Mouse (Mus musculus): ENCODE results near the gene Gm28048. TPM values are rescaled to one million over a fixed set of nuclear protein-coding genes. Genes with fewer than 3 reads are reported as not detected.

The Gm28048 gene
- polyA plus RNA-seq, 1 experiment = 4.4 TPM

GRCm38 (mm10) chr11:22850077-22850476 is 131.8 kb downstream of the Gm28048 start:
- no peaks in the 10 kb centered on the region; the same call in 1 of the 2 replicates for H3K4me1 ChIP-seq (ENCODE audit: control insufficient read depth, insufficient read depth, low read length)
- no peak for DNase-seq
- peaks cover 1% of the 10 kb centered on the region; the same call in 1 of the 2 replicates for H3K27me3 ChIP-seq (ENCODE audit: control insufficient read depth, insufficient read depth, low read length)
- 96% methylated on average over 4 of the region's 4 CpGs for WGBS
- no peak for TF ChIP-seq POLR2A (IDR thresholded peaks at IDR 0.05; ENCODE audit: borderline replicate concordance, insufficient read depth, low read length)
- no peak overlapping the region for H3K4me3 ChIP-seq (replicated peaks; ENCODE audit: insufficient read depth, low read depth, low read length)
- H3K27ac ChIP-seq (ENCODE audit: insufficient read depth, low read length) = no peak overlapping the region

GRCm38 (mm10) chr11:22848649-22849195 is 133.2 kb downstream of the Gm28048 start:
- H3K4me3 ChIP-seq (replicated peaks; ENCODE audit: insufficient read depth, low read depth, low read length) = no peak overlapping the region
- no peak for DNase-seq
- no peak for TF ChIP-seq POLR2A (IDR thresholded peaks at IDR 0.05; ENCODE audit: borderline replicate concordance, insufficient read depth, low read length)
- no peak for TF ChIP-seq CTCF (IDR thresholded peaks at IDR 0.05; ENCODE audit: borderline replicate concordance, insufficient read depth, low read depth, low read length)
- H3K27ac ChIP-seq (ENCODE audit: insufficient read depth, low read length) = no peak overlapping the region
- H3K27me3 ChIP-seq (ENCODE audit: control insufficient read depth, insufficient read depth, low read length) = no peaks in the 10 kb centered on the region; the same call in 1 of the 2 replicates
- peaks cover 6% of the 10 kb centered on the region; the same call in 1 of the 2 replicates for H3K4me1 ChIP-seq (ENCODE audit: control insufficient read depth, insufficient read depth, low read length)
- WGBS = 86% methylated on average over 5 of the region's 5 CpGs

DNA sequence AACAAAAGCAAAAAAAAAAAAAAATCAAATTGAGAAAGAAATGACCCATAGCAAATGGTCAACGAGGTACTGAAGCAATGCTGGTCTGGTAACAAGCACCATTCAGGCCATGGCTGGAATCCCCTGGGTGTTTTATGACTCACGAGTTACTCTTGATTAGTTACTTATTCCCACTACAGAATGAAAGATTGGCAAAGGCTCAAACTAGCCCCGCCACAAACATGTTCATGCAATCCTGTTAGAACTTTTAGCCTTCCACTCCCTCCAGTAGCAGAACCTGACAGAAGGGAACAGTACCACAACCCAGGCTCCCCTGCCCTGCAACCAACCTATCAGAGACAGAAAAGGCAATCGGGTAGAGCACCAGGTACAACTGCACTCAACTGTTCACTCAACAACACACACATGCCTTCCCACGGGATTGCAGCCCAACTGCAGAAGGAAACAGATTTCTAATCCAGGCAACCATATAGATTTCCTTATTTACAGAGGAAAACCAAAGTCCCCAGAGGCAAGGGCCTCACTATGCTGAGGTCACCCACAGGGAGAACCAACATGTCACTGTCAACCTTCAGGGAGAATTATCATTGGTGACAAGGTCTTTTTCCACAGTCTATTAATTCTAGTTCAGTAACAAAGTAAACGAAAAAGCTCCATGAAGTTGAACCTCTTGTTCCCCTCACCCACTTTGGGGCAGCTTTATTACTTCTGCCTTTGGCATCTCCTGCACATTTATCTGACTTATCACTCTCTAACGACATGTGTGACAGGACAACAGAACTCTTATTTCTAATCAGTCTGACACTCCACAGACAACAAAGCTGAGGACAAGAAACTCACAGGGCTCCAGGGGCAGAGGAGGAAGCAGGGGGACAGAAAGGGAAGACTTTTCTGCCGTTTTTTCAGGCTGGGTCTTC is 133.9 kb downstream of the Gm28048 start:
- Histone ChIP-seq H3K27ac (ENCODE audit: insufficient read depth, low read length) (no peak overlapping the region), H3K4me3 (replicated peaks; ENCODE audit: insufficient read depth, low read depth, low read length) (no peak overlapping the region), H3K27me3 (ENCODE audit: control insufficient read depth, insufficient read depth, low read length) (no peaks in the 10 kb centered on the region; the same call in 1 of the 2 replicates), H3K4me1 (ENCODE audit: control insufficient read depth, insufficient read depth, low read length) (peaks cover 13% of the 10 kb centered on the region; the same call in 1 of the 2 replicates)
- WGBS = 75% methylated on average over 8 of the region's 8 CpGs
- DNase-seq = no peak
- TF ChIP-seq POLR2A (IDR thresholded peaks at IDR 0.05; ENCODE audit: borderline replicate concordance, insufficient read depth, low read length) (no peak), CTCF (IDR thresholded peaks at IDR 0.05; ENCODE audit: borderline replicate concordance, insufficient read depth, low read depth, low read length) (no peak)

GRCm38 (mm10) chr11:22846960-22847731 is 134.7 kb downstream of the Gm28048 start:
- no peak for TF ChIP-seq CTCF (IDR thresholded peaks at IDR 0.05; ENCODE audit: borderline replicate concordance, insufficient read depth, low read depth, low read length)
- TF ChIP-seq POLR2A (IDR thresholded peaks at IDR 0.05; ENCODE audit: borderline replicate concordance, insufficient read depth, low read length) = no peak
- no peaks in the 10 kb centered on the region; the same call in 1 of the 2 replicates for H3K27me3 ChIP-seq (ENCODE audit: control insufficient read depth, insufficient read depth, low read length)
- no peak overlapping the region for H3K27ac ChIP-seq (ENCODE audit: insufficient read depth, low read length)
- peaks cover 14% of the 10 kb centered on the region; the same call in 1 of the 2 replicates for H3K4me1 ChIP-seq (ENCODE audit: control insufficient read depth, insufficient read depth, low read length)
- H3K4me3 ChIP-seq (replicated peaks; ENCODE audit: insufficient read depth, low read depth, low read length) = no peak overlapping the region
- WGBS = 62% methylated on average over 8 of the region's 8 CpGs
- no peak for DNase-seq

- Histone ChIP-seq H3K4me1 (ENCODE audit: control insufficient read depth, insufficient read depth, low read length) (peaks cover 14% of the 10 kb centered on the region; the same call in 1 of the 2 replicates), H3K27me3 (ENCODE audit: control insufficient read depth, insufficient read depth, low read length) (no peaks in the 10 kb centered on the region), H3K27ac (ENCODE audit: insufficient read depth, low read length) (no peak overlapping the region), H3K4me3 (replicated peaks; ENCODE audit: insufficient read depth, low read depth, low read length) (no peak overlapping the region)
- TF ChIP-seq POLR2A (IDR thresholded peaks at IDR 0.05; ENCODE audit: borderline replicate concordance, insufficient read depth, low read length) = no peak
- no peak for TF ChIP-seq CTCF (IDR thresholded peaks at IDR 0.05; ENCODE audit: borderline replicate concordance, insufficient read depth, low read depth, low read length)
- WGBS = 56% methylated on average over 6 of the region's 6 CpGs
- no peak for DNase-seq
These were observed 135.6 kb downstream of the Gm28048 start for GRCm38 (mm10) chr11:22846093-22846835.

GRCm38 (mm10) chr11:22844754-22845718 is 136.9 kb downstream of the Gm28048 start:
- Histone ChIP-seq H3K27ac (ENCODE audit: insufficient read depth, low read length) (no peak overlapping the region), H3K27me3 (ENCODE audit: control insufficient read depth, insufficient read depth, low read length) (no peaks in the 10 kb centered on the region), H3K4me3 (replicated peaks; ENCODE audit: insufficient read depth, low read depth, low read length) (no peak overlapping the region), H3K4me1 (ENCODE audit: control insufficient read depth, insufficient read depth, low read length) (peaks cover 14% of the 10 kb centered on the region; the same call in 1 of the 2 replicates)
- TF ChIP-seq CTCF (IDR thresholded peaks at IDR 0.05; ENCODE audit: borderline replicate concordance, insufficient read depth, low read depth, low read length) = no peak
- TF ChIP-seq POLR2A (IDR thresholded peaks at IDR 0.05; ENCODE audit: borderline replicate concordance, insufficient read depth, low read length) = no peak
- WGBS = 94% methylated on average over 4 of the region's 4 CpGs
- DNase-seq = no peak

All from cerebellum, adult 2 months (tissue).